Mouse (Mus musculus) liver, adult 2 months (tissue): ENCODE data around the gene Bdnf. TPM values are rescaled to one million over a fixed set of nuclear protein-coding genes. Genes with fewer than 3 reads are reported as not detected.

ENCODE experiments used
- DNase-seq: peaks from one replicate; pipeline ENCODE4 v3.0.0-alpha.2; 2011; ENCODE audit warnings: low read depth, low spot score; ENCODE audit errors: extremely low read depth
- H3K27ac ChIP-seq: fragments of 200-500 bp; replicated peaks from 2 replicates; pipeline ENCODE4 v1.5.1; 2012; ENCODE audit warnings: low read depth, mild to moderate bottlenecking, control low read depth, inconsistent platforms, low read length; ENCODE audit not compliant: insufficient read depth
- H3K27me3 ChIP-seq: fragments of 200-500 bp; 2 replicates; pipeline ENCODE4 v1.6.1; 2012; ENCODE audit warnings: mild to moderate bottlenecking, moderate library complexity, low read length, inconsistent platforms; ENCODE audit not compliant: control insufficient read depth, insufficient read depth
- H3K36me3 ChIP-seq: fragments of 200-500 bp; 2 replicates; pipeline ENCODE4 v1.6.1; 2012; ENCODE audit warnings: low read length, inconsistent platforms; ENCODE audit not compliant: control insufficient read depth, insufficient read depth
- H3K4me1 ChIP-seq: fragments of 200-500 bp; 2 replicates; pipeline ENCODE4 v1.6.1; 2011; ENCODE audit warnings: low read length; ENCODE audit not compliant: control insufficient read depth, insufficient read depth
- H3K4me3 ChIP-seq: fragments of 200-500 bp; 2 replicates; pipeline ENCODE4 v1.5.1; 2011; ENCODE audit warnings: low read depth, mild to moderate bottlenecking, control low read depth, low read length, moderate library complexity; ENCODE audit not compliant: insufficient read depth
- H3K79me2 ChIP-seq: fragments of 200-500 bp; 2 replicates; pipeline ENCODE4 v1.6.1; 2012; ENCODE audit warnings: inconsistent platforms, mild to moderate bottlenecking, low read length, moderate library complexity; ENCODE audit not compliant: control insufficient read depth, insufficient read depth
- H3K9ac ChIP-seq: fragments of 200-500 bp; 2 replicates; pipeline ENCODE4 v1.6.1; 2012; ENCODE audit warnings: low read depth, mild to moderate bottlenecking, control low read depth, inconsistent platforms, low read length
- CTCF ChIP-seq: fragments of 200-500 bp; IDR thresholded peaks from 2 replicates; pipeline ENCODE4 v1.5.1; 2011; ENCODE audit warnings: low read depth, low read length, control low read depth
- POLR2A ChIP-seq: fragments of 200-500 bp; IDR thresholded peaks from 2 replicates; pipeline ENCODE4 v1.6.1; 2011; ENCODE audit warnings: low read length, control low read depth; ENCODE audit not compliant: insufficient read depth; ENCODE audit errors: extremely low read depth
- WGBS: fragments of 180-500 bp; shearing (Covaris S2); methylation state at CpG from one replicate; pipeline ENCODE4 v1.1.7; 2018; 5-methylcytosine and 5-hydroxymethylcytosine counted together
- polyA plus RNA-seq: library from polyadenylated mRNA; depleted of rRNA; stranded (reverse); fragments of >200 nt; gene quantifications from 2 replicates; pipeline ENCODE4 v1.2.3, GENCODE M21; 2012
- total RNA-seq: library from RNA; depleted of rRNA; stranded (reverse); fragments of >200 nt; gene quantifications from 2 replicates; pipeline ENCODE4 v1.2.3, GENCODE M21; 2014

The Bdnf gene
- total and polyA plus RNA-seq, 2 experiments: 0.09 to 0.83 TPM

DNA sequence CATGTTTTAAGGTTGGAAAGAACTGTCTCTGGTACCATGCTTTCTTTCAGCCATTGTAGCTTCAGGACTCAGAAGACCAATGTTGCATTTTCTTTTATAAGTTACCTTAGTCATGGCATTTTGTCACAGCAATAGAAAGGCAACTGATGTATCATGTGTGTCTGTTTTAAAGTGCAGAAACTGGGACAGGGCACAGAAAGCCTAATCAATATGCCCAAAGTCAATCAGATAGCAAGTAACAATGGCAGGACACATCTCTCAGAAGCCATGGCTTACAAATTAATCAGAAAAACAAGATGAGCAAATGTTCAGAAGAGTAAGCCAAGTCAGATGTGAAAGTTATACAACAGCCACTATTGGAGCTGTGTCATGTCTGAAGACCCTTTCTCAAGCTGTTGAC lies 73.9 kb downstream of the Bdnf start:
- Histone ChIP-seq H3K4me3 (no peak overlapping the region), H3K4me1 (peaks cover 8% of the 10 kb centered on the region; the same call in 1 of the 2 replicates), H3K27me3 (no peaks in the 10 kb centered on the region), H3K36me3 (no peaks in the 10 kb centered on the region), H3K27ac (peak overlapping the region; percentile 65), H3K79me2 (no peaks in the 10 kb centered on the region), H3K9ac (no peak overlapping the region)
- TF ChIP-seq POLR2A: no peak
- TF ChIP-seq CTCF: no peak
- peak; percentile 84 for DNase-seq

DNA sequence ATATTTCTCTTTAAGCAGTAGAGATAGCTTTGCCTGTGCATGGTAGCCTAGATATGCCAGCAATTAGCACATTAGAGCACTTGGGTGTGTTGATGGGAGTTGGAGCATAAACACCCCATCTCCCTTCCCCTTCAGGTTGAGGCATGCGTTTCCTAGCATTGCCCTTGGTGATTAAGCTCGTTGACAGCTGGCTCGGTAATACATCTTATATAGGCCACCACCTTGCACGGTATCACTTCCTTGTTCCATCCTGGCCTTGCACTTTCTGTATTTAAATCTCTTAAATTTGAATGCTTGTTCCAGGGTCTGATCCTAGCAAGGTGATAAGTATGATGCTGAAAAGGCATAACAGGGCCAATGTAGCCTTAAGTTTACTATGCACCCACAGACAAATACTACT lies 74.3 kb downstream of the Bdnf start:
- no peak for DNase-seq
- Histone ChIP-seq H3K27ac (peak overlapping the region; percentile 65), H3K4me1 (peaks cover 8% of the 10 kb centered on the region; the same call in 1 of the 2 replicates), H3K27me3 (no peaks in the 10 kb centered on the region), H3K36me3 (no peaks in the 10 kb centered on the region), H3K79me2 (no peaks in the 10 kb centered on the region), H3K4me3 (no peak overlapping the region), H3K9ac (no peak overlapping the region)
- 87% methylated on average over 4 of the region's 4 CpGs for WGBS
- TF ChIP-seq POLR2A: no peak
- TF ChIP-seq CTCF: no peak

DNA sequence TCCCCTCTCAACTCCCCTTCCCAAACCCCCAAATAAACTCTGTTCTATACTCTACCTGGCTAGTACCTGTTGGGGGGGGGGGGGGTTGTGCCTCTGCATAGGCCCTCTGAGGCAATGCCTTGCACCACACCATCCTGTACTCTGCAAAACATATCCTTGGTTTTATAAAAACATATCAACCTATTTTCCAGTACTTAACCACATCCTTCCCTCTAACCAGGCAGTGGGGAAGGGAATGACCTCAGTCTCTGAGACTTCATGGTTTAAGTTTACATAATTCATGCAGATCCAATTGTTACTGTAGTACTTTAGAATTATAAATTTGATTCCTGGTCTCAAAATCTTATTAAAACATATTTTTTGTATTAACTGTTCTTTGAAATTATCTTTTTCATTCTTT lies 75.5 kb downstream of the Bdnf start:
- TF ChIP-seq CTCF (no peak), POLR2A (no peak)
- Histone ChIP-seq H3K9ac (no peak overlapping the region), H3K4me3 (no peak overlapping the region), H3K27ac (no peak overlapping the region), H3K4me1 (peaks cover 8% of the 10 kb centered on the region; the same call in 1 of the 2 replicates), H3K27me3 (no peaks in the 10 kb centered on the region), H3K79me2 (no peaks in the 10 kb centered on the region), H3K36me3 (no peaks in the 10 kb centered on the region)
- DNase-seq: no peak

DNA sequence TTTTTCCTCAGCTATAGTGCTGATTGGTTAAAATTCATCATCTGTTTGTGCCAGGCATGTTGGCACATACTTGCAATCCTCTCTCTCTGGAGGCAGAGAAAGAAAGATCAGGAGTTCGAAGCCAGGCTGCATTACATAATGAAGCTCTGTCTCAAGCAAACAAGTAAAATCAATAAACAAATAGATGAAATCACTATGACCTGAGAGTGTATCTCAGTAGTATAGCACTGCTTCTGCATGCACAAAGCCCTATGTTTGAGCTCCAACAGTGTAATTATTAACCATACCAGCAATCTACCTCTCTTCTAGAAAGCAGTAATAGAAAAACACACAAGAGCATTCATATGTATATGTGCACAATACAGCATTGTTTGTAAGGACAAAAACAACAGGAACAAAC lies 76.0 kb downstream of the Bdnf start:
- Histone ChIP-seq H3K36me3 (no peaks in the 10 kb centered on the region), H3K27me3 (no peaks in the 10 kb centered on the region), H3K79me2 (no peaks in the 10 kb centered on the region), H3K9ac (no peak overlapping the region), H3K27ac (no peak overlapping the region), H3K4me3 (no peak overlapping the region), H3K4me1 (peaks cover 8% of the 10 kb centered on the region; the same call in 1 of the 2 replicates)
- peak; percentile 97 for DNase-seq
- 18% methylated on average over 1 of the region's 1 CpGs for WGBS
- no peak for TF ChIP-seq CTCF
- no peak for TF ChIP-seq POLR2A

DNA sequence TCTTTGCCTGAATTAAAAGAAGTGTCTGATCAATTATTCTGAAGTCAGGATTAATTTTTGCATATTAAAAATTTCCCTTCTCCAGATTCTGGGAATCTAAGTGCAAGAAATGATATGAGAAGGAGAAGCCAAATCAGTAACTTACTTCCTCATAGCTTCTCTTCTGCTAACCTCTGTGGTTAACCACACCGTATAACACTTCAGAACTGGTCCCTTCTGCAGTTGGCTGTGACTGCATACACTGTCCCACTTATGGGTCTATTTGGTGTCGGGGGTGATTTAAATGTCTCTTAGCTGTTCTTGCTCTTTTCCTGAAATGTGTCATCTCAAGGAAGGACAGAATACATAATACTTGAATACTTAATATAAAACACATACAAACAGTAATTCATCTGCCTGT lies 81.8 kb downstream of the Bdnf start:
- Histone ChIP-seq H3K9ac (no peak overlapping the region), H3K79me2 (no peaks in the 10 kb centered on the region), H3K4me3 (no peak overlapping the region), H3K4me1 (no peaks in the 10 kb centered on the region; the same call in 1 of the 2 replicates), H3K36me3 (no peaks in the 10 kb centered on the region), H3K27ac (no peak overlapping the region), H3K27me3 (no peaks in the 10 kb centered on the region)
- DNase-seq: no peak
- 94% methylated on average over 2 of the region's 2 CpGs for WGBS
- TF ChIP-seq CTCF (no peak), POLR2A (no peak)

DNA sequence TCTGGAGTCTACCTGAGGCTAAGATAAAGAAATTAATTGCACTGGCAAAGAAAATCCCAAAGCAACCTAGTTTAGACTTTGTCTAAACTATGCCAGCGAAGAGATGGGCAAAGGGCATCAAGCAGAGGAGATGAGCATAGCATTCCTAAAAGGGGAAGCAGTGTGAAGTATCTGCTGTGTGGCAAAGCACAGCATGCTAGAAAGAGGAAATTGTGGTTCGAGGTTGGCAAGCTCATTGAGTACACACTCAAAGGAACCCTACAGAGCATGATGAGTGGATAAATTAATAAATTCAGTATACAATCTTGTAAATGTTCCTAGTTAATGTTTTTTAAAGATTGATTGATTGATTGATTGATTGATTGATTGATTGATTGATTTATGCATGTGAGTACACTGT lies 92.3 kb downstream of the Bdnf start:
- Histone ChIP-seq H3K4me1 (no peaks in the 10 kb centered on the region), H3K79me2 (no peaks in the 10 kb centered on the region), H3K27me3 (no peaks in the 10 kb centered on the region), H3K36me3 (no peaks in the 10 kb centered on the region), H3K27ac (no peak overlapping the region), H3K9ac (no peak overlapping the region), H3K4me3 (no peak overlapping the region)
- DNase-seq: no peak
- WGBS: 68% methylated on average over 2 of the region's 2 CpGs
- TF ChIP-seq CTCF: no peak
- TF ChIP-seq POLR2A: no peak
